Mouse (Mus musculus) lung, postnatal 0 days (tissue): ENCODE results near the gene Lrrc34.

Experiments used
- CTCF ChIP-seq: IDR thresholded peaks from 2 replicates; pipeline ENCODE4 v1.5.1; 2016; ENCODE audit warnings: antibody characterized with exemption, mild to moderate bottlenecking
- EP300 ChIP-seq: IDR thresholded peaks from 2 replicates; pipeline ENCODE4 v1.6.1; 2016; ENCODE audit warnings: antibody characterized with exemption, mild to moderate bottlenecking, control low read depth

- no peak for TF ChIP-seq EP300
- TF ChIP-seq CTCF = peak; percentile 73
These were observed 45.5 kb downstream of the Lrrc34 start, which contains the start of gene Mynn for GRCm38 (mm10) chr3:30602065-30602739.
